In genomic region chr2:21116817-21117216, GRCm38 (mm10) we compare ENCODE assay signal across 15 mouse cellular contexts.
"Had no signal": no experiment of that assay in that cellular context is flagged by ENCODE, and none has a peak within 500 bp of the region (broad histone marks: within the 10 kb centered on the region; RNA-seq: fewer than 3 reads in every experiment).

No protein-coding gene starts in this region.

- H3K4me3 ChIP-seq: limb, embryonic 12.5 days; liver, embryonic 13.5 days; lung, embryonic 15.5 days; midbrain, embryonic 12.5 days; neural tube, embryonic 13.5 days; stomach, embryonic 15.5 days had no signal

- H3K27ac ChIP-seq: limb, embryonic 12.5 days; liver, embryonic 13.5 days; lung, embryonic 15.5 days; midbrain, embryonic 12.5 days; neural tube, embryonic 13.5 days; stomach, embryonic 15.5 days had no signal

- DNase-seq: kidney, postnatal 10 days; kidney, postnatal 4 days; liver; liver, embryonic 13.5 days; liver, postnatal 0 days; lung, postnatal 14 days; retina, postnatal 1 day; right cerebral cortex, postnatal 4 days; spleen, adult 18-20 months; thymus, postnatal 4 days had no signal

- H3K4me1 ChIP-seq: limb, embryonic 12.5 days; liver, embryonic 13.5 days; lung, embryonic 15.5 days; midbrain, embryonic 12.5 days; neural tube, embryonic 13.5 days; stomach, embryonic 15.5 days had no signal
